Mouse (Mus musculus) kidney, adult 2 months (tissue): ENCODE results near the gene Samd4b.

ENCODE experiments used
- CTCF ChIP-seq: fragments of 200-500 bp; conservative IDR thresholded peaks from 2 replicates; pipeline ENCODE4 v1.5.1; 2011; ENCODE audit warnings: low read depth, mild to moderate bottlenecking, control low read depth, low read length, moderate library complexity, mixed read lengths; ENCODE audit not compliant: insufficient read depth, insufficient read length
- POLR2A ChIP-seq: fragments of 200-500 bp; IDR thresholded peaks from one replicate; pipeline ENCODE4 v1.6.1; 2011; ENCODE audit warnings: low read depth, low read length, control low read depth

DNA sequence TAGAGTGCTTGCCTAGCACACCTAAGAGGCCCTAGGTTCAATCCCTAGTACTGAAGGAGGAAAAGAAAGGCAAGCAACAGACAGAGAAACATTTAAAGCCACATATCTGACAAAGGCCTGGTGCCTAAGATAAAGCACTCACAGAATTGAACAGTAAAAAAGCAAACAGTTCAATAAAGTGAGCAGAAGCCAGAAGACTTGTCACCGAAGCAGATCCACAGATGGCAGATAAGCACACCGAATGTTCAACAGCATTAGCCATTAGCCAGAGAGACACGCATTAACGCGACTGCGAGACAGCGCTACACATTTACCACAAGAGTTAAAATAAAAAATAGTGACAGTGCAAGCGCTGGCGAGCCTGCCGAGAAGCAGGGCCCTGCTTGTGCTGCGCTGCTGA is 15.1 kb downstream of the Samd4b start:
- no peak for TF ChIP-seq CTCF
- TF ChIP-seq POLR2A, result no peak
